Mouse (Mus musculus): ENCODE measurements around the gene 1810065E05Rik. TPM values are rescaled to one million over a fixed set of nuclear protein-coding genes. Genes with fewer than 3 reads are reported as not detected.

1810065E05Rik gene
- polyA plus RNA-seq, 1 experiment from 2014 or later = not detected

- Histone ChIP-seq H3K4me1 (no peaks in the 10 kb centered on the region), H3K27ac (no peak overlapping the region), H3K9me3 (peaks cover 4% of the 10 kb centered on the region; the same call in 1 of the 2 replicates), H3K4me3 (no peak overlapping the region), H3K36me3 (replicated peaks) (no peaks in the 10 kb centered on the region), H3K27me3 (ENCODE audit: poor library complexity, severe bottlenecking) (no peaks in the 10 kb centered on the region)
- WGBS = 59% methylated on average over 4 of the region's 4 CpGs
- DNase-seq (ENCODE audit: extremely low spot score, low spot score) = no peak
These were observed 32.7 kb downstream of the 1810065E05Rik start for GRCm38 (mm10) chr11:58453592-58453991.

GRCm38 (mm10) chr11:58462170-58462569 is 41.3 kb downstream of the 1810065E05Rik start, which contains the start of gene Olfr30:
Gene Olfr30, minus strand, starts transcription at chr11:58462270.
- no peaks in the 10 kb centered on the region for H3K9me3 ChIP-seq
- H3K4me1 ChIP-seq = no peaks in the 10 kb centered on the region
- no peak for DNase-seq (ENCODE audit: extremely low spot score, low spot score)
- H3K4me3 ChIP-seq = no peak within 1 kb of the TSS
- H3K27ac ChIP-seq = no peak within 1 kb of the TSS
- H3K27me3 ChIP-seq (ENCODE audit: poor library complexity, severe bottlenecking) = no peaks in the 10 kb centered on the region
- H3K36me3 ChIP-seq (replicated peaks) = no peaks in the 10 kb centered on the region

Other genes starting within 250 kb of the 1810065E05Rik start
- 141 and 146 TPM in 2 replicates for gene Mrpl22, start 249.4 kb upstream of the 1810065E05Rik start, polyA plus RNA-seq (2016; fragmentation: Nextera tagmentation; extraction: Ambion mirVana)
- 1.2 and 1.7 TPM in 2 replicates for gene Igtp, start 221.6 kb upstream of the 1810065E05Rik start, polyA plus RNA-seq (2016; fragmentation: Nextera tagmentation; extraction: Ambion mirVana)
- gene Irgm2, start 221.5 kb upstream of the 1810065E05Rik start, polyA plus RNA-seq (2016; fragmentation: Nextera tagmentation; extraction: Ambion mirVana) = 0.20 and 0.26 TPM in 2 replicates
- gene 4930438A08Rik, start 146.3 kb upstream of the 1810065E05Rik start, polyA plus RNA-seq (2016; fragmentation: Nextera tagmentation; extraction: Ambion mirVana) = not detected in 2 replicates
- gene Zfp692, start 114.0 kb upstream of the 1810065E05Rik start, polyA plus RNA-seq (2016; fragmentation: Nextera tagmentation; extraction: Ambion mirVana) = 27.1 and 30.9 TPM in 2 replicates
- gene Zfp672, start 90.8 kb upstream of the 1810065E05Rik start, polyA plus RNA-seq (2016; fragmentation: Nextera tagmentation; extraction: Ambion mirVana) = 23.9 and 24.1 TPM in 2 replicates
- 39.8 and 40.9 TPM in 2 replicates for gene Sh3bp5l, start 90.4 kb upstream of the 1810065E05Rik start, polyA plus RNA-seq (2016; fragmentation: Nextera tagmentation; extraction: Ambion mirVana)
- gene Lypd8, start 42.1 kb upstream of the 1810065E05Rik start, polyA plus RNA-seq (2016; fragmentation: Nextera tagmentation; extraction: Ambion mirVana) = not detected in 2 replicates
- gene Gm12253, start 11.4 kb downstream of the 1810065E05Rik start, polyA plus RNA-seq (2016; fragmentation: Nextera tagmentation; extraction: Ambion mirVana) = not detected in 2 replicates
- gene Lypd9, start 31.8 kb downstream of the 1810065E05Rik start, polyA plus RNA-seq (2016; fragmentation: Nextera tagmentation; extraction: Ambion mirVana) = not detected in 2 replicates
- gene Olfr30, start 41.2 kb downstream of the 1810065E05Rik start, polyA plus RNA-seq (2016; fragmentation: Nextera tagmentation; extraction: Ambion mirVana) = not detected in 2 replicates
- not detected in 2 replicates for gene Olfr332, start 71.4 kb downstream of the 1810065E05Rik start, polyA plus RNA-seq (2016; fragmentation: Nextera tagmentation; extraction: Ambion mirVana)
- gene Olfr331, start 81.5 kb downstream of the 1810065E05Rik start, polyA plus RNA-seq (2016; fragmentation: Nextera tagmentation; extraction: Ambion mirVana) = not detected in 2 replicates
- gene Olfr330, start 113.7 kb downstream of the 1810065E05Rik start, polyA plus RNA-seq (2016; fragmentation: Nextera tagmentation; extraction: Ambion mirVana) = not detected in 2 replicates
- not detected in 2 replicates for gene Olfr329-ps, start 125.3 kb downstream of the 1810065E05Rik start, polyA plus RNA-seq (2016; fragmentation: Nextera tagmentation; extraction: Ambion mirVana)
- not detected in 2 replicates for gene Olfr328, start 134.5 kb downstream of the 1810065E05Rik start, polyA plus RNA-seq (2016; fragmentation: Nextera tagmentation; extraction: Ambion mirVana)
- gene Olfr224, start 149.4 kb downstream of the 1810065E05Rik start, polyA plus RNA-seq (2016; fragmentation: Nextera tagmentation; extraction: Ambion mirVana) = not detected in 2 replicates
- gene Olfr325, start 156.6 kb downstream of the 1810065E05Rik start, polyA plus RNA-seq (2016; fragmentation: Nextera tagmentation; extraction: Ambion mirVana) = not detected in 2 replicates
- not detected in 2 replicates for gene Olfr324, start 174.0 kb downstream of the 1810065E05Rik start, polyA plus RNA-seq (2016; fragmentation: Nextera tagmentation; extraction: Ambion mirVana)
- gene 2210407C18Rik, start 195.0 kb downstream of the 1810065E05Rik start, polyA plus RNA-seq (2016; fragmentation: Nextera tagmentation; extraction: Ambion mirVana) = not detected in 2 replicates
- gene Olfr323, start 209.4 kb downstream of the 1810065E05Rik start, polyA plus RNA-seq (2016; fragmentation: Nextera tagmentation; extraction: Ambion mirVana) = not detected in 2 replicates
- 0.33 and 0.35 TPM in 2 replicates for gene Trim58, start 219.4 kb downstream of the 1810065E05Rik start, polyA plus RNA-seq (2016; fragmentation: Nextera tagmentation; extraction: Ambion mirVana)
- not detected in 2 replicates for gene Olfr322, start 237.7 kb downstream of the 1810065E05Rik start, polyA plus RNA-seq (2016; fragmentation: Nextera tagmentation; extraction: Ambion mirVana)

Measured in forebrain, embryonic 10.5 days (tissue).